Mouse (Mus musculus) heart, adult 2 months (tissue): ENCODE results near the gene Ak9.

ENCODE experiments used
- CTCF ChIP-seq: fragments of 200-600 bp; IDR thresholded peaks from 2 replicates; pipeline ENCODE4 v1.8.1; 2022; ENCODE audit warnings: antibody characterized with exemption, mild to moderate bottlenecking, moderate library complexity
- EP300 ChIP-seq: fragments of 200-500 bp; IDR thresholded peaks from 2 replicates; pipeline ENCODE4 v1.6.1; 2011; ENCODE audit warnings: low read depth, low read length, control low read depth; ENCODE audit not compliant: insufficient read depth
- POLR2A ChIP-seq: fragments of 200-500 bp; IDR thresholded peaks from 2 replicates; pipeline ENCODE4 v1.6.1; 2011; ENCODE audit warnings: mild to moderate bottlenecking, low read depth, low read length, control low read depth; ENCODE audit not compliant: insufficient read depth

- TF ChIP-seq EP300 = no peak
- no peak for TF ChIP-seq POLR2A
- TF ChIP-seq CTCF = no peak
These were observed 177.4 kb downstream of the Ak9 start for GRCm38 (mm10) chr10:41480938-41481880.
